Mouse (Mus musculus) stomach, postnatal 0 days (tissue): Measurements from ENCODE around the gene Epc2. TPM values are rescaled to one million over a fixed set of nuclear protein-coding genes. Genes with fewer than 3 reads are reported as not detected.

Experiments
- ATAC-seq: fragments of 200-750 bp; cut with Nextera tagmentation; 2 replicates; pipeline ENCODE4 v1.8.0; 2017; ENCODE audit not compliant: low FRiP score, low TSS enrichment
- DNase-seq: peaks from one replicate; pipeline ENCODE4 v3.0.0-alpha.2; 2016; ENCODE audit warnings: low spot score
- H3K27ac ChIP-seq: fragments of 300-500 bp; sonication (generic); replicated peaks from 2 replicates; pipeline ENCODE4 v1.5.1; 2014; ENCODE audit warnings: mild to moderate bottlenecking, control low read depth
- H3K27me3 ChIP-seq: fragments of 300-500 bp; sonication (generic); 2 replicates; pipeline ENCODE4 v1.6.1; 2014; ENCODE audit warnings: low read length; ENCODE audit not compliant: control insufficient read depth, insufficient read depth
- H3K36me3 ChIP-seq: fragments of 300-500 bp; sonication (generic); 2 replicates; pipeline ENCODE4 v1.6.1; 2014; ENCODE audit warnings: low read length, mixed read lengths; ENCODE audit not compliant: control insufficient read depth, insufficient read depth
- H3K4me1 ChIP-seq: fragments of 300-500 bp; sonication (generic); replicated peaks from 2 replicates; pipeline ENCODE4 v1.6.1; 2014; ENCODE audit warnings: antibody characterized with exemption; ENCODE audit not compliant: control insufficient read depth, insufficient read depth
- H3K4me2 ChIP-seq: fragments of 300-500 bp; sonication (generic); replicated peaks from 2 replicates; pipeline ENCODE4 v1.6.1; 2014; ENCODE audit warnings: low read depth, mild to moderate bottlenecking, control low read depth, moderate library complexity
- H3K4me3 ChIP-seq: fragments of 300-500 bp; sonication (generic); 2 replicates; pipeline ENCODE4 v1.5.1; 2014; ENCODE audit warnings: low read depth, low read length, control low read depth
- H3K9ac ChIP-seq: fragments of 300-500 bp; sonication (generic); 2 replicates; pipeline ENCODE4 v1.6.1; 2014; ENCODE audit warnings: mild to moderate bottlenecking, low read length, control low read depth, mixed read lengths
- H3K9me3 ChIP-seq: fragments of 300-500 bp; sonication (generic); 2 replicates; pipeline ENCODE4 v1.6.1; 2016; ENCODE audit warnings: low read length; ENCODE audit not compliant: control insufficient read depth
- CTCF ChIP-seq: IDR thresholded peaks from 2 replicates; pipeline ENCODE4 v1.5.1; 2016; ENCODE audit warnings: antibody characterized with exemption, low read depth, mild to moderate bottlenecking, moderate library complexity
- EP300 ChIP-seq: optimal IDR thresholded peaks from 2 replicates; pipeline ENCODE3; 2016; ENCODE audit warnings: antibody characterized with exemption
- WGBS: fragments of 180-500 bp; shearing (Covaris S2); extraction: QIAGEN DNeasy Blood & Tissue Kit; methylation state at CpG from one replicate; pipeline ENCODE4 v1.1.7; 2014; 5-methylcytosine and 5-hydroxymethylcytosine counted together
- polyA plus RNA-seq: library from polyadenylated mRNA; unstranded; fragments of >200 nt; fragmentation: Nextera tagmentation; extraction: Ambion mirVana; gene quantifications from 2 replicates; pipeline ENCODE4 v1.2.1, GENCODE M21; 2015

Epc2 gene
- polyA plus RNA-seq, 1 experiment from 2014 or later, result 2.8 TPM

GRCm38 (mm10) chr2:49446238-49446637, 5.0 kb upstream of the Epc2 start:
- Histone ChIP-seq H3K9ac (no peak overlapping the region), H3K27me3 (no peaks in the 10 kb centered on the region), H3K36me3 (no peaks in the 10 kb centered on the region), H3K4me2 (no peak overlapping the region), H3K4me3 (no peak overlapping the region), H3K27ac (no peak overlapping the region), H3K4me1 (no peaks in the 10 kb centered on the region), H3K9me3 (no peaks in the 10 kb centered on the region)
- TF ChIP-seq CTCF (peak; percentile 37), EP300 (no peak)
- DNase-seq, result no peak
- WGBS, result 62% methylated on average over 2 of the region's 2 CpGs
- ATAC-seq, result no peak

GRCm38 (mm10) chr2:49447586-49448475, 3.5 kb upstream of the Epc2 start:
- H3K27me3 ChIP-seq, result no peaks in the 10 kb centered on the region
- H3K4me2 ChIP-seq, result no peak overlapping the region
- WGBS, result 54% methylated on average over 8 of the region's 8 CpGs
- TF ChIP-seq CTCF (peak; percentile 61), EP300 (no peak)
- no peaks in the 10 kb centered on the region for H3K36me3 ChIP-seq
- no peaks in the 10 kb centered on the region for H3K4me1 ChIP-seq
- H3K4me3 ChIP-seq, result no peak overlapping the region
- DNase-seq (no peak), ATAC-seq (no peak)
- H3K9me3 ChIP-seq, result no peaks in the 10 kb centered on the region
- no peak overlapping the region for H3K9ac ChIP-seq
- no peak overlapping the region for H3K27ac ChIP-seq

- TF ChIP-seq EP300 (no peak), CTCF (no peak)
- ATAC-seq, result no peak
- Histone ChIP-seq H3K9me3 (no peaks in the 10 kb centered on the region), H3K36me3 (no peaks in the 10 kb centered on the region), H3K9ac (no peak overlapping the region; the same call in 1 of the 2 replicates), H3K27ac (no peak overlapping the region), H3K4me2 (peak overlapping the region; percentile 88), H3K4me3 (peak overlapping the region; percentile 91), H3K27me3 (no peaks in the 10 kb centered on the region), H3K4me1 (no peaks in the 10 kb centered on the region)
- WGBS, result 19% methylated on average over 4 of the region's 4 CpGs
- DNase-seq, result no peak
These were observed 819 bp upstream of the Epc2 start for GRCm38 (mm10) chr2:49450467-49450866.

GRCm38 (mm10) chr2:49451637-49452211, 438 bp downstream of the Epc2 start:
- 1% methylated on average over 38 of the region's 64 CpGs for WGBS

GRCm38 (mm10) chr2:49452451-49453081, 1.3 kb downstream of the Epc2 start:
- peak; percentile 75 for ATAC-seq
- peak overlapping the region; percentile 74 for H3K9ac ChIP-seq
- no peaks in the 10 kb centered on the region for H3K27me3 ChIP-seq
- peak overlapping the region; percentile 96 for H3K4me2 ChIP-seq
- WGBS, result under 1% methylated on average over 37 of the region's 37 CpGs
- peak; percentile 69 for DNase-seq
- no peaks in the 10 kb centered on the region for H3K9me3 ChIP-seq
- no peaks in the 10 kb centered on the region for H3K36me3 ChIP-seq
- H3K4me1 ChIP-seq, result no peaks in the 10 kb centered on the region
- H3K4me3 ChIP-seq, result peak overlapping the region; percentile 91
- no peak for TF ChIP-seq CTCF
- TF ChIP-seq EP300, result no peak
- peak overlapping the region; percentile 88 for H3K27ac ChIP-seq

More at GRCm38 (mm10) chr2:49451637-49452211, 438 bp downstream of the Epc2 start:
- H3K9me3 ChIP-seq, result no peaks in the 10 kb centered on the region
- peak; percentile 94 for DNase-seq
- no peaks in the 10 kb centered on the region for H3K4me1 ChIP-seq
- H3K4me2 ChIP-seq, result peak overlapping the region; percentile 96
- no peaks in the 10 kb centered on the region for H3K27me3 ChIP-seq
- H3K4me3 ChIP-seq, result peak overlapping the region; percentile 91
- peak; percentile 94 for ATAC-seq
- no peaks in the 10 kb centered on the region for H3K36me3 ChIP-seq
- peak; percentile 53 for TF ChIP-seq CTCF
- TF ChIP-seq EP300, result peak; percentile 73
- peak overlapping the region; percentile 99 for H3K9ac ChIP-seq
- peak overlapping the region; percentile 99 for H3K27ac ChIP-seq
